Mouse (Mus musculus) embryonic facial prominence, embryonic 12.5 days (tissue): Measurements from ENCODE around the gene Srek1ip1. TPM values are rescaled to one million over a fixed set of nuclear protein-coding genes. Genes with fewer than 3 reads are reported as not detected.

Source experiments
- ATAC-seq: fragments of 200-750 bp; cut with Nextera tagmentation; 2 replicates; pipeline ENCODE4 v1.8.0; 2017; ENCODE audit not compliant: insufficient number of reproducible peaks, insufficient read depth, low FRiP score, low TSS enrichment
- H3K27ac ChIP-seq: fragments of 300-500 bp; sonication (generic); 2 replicates; pipeline ENCODE4 v1.5.1; 2016; ENCODE audit warnings: mild to moderate bottlenecking
- H3K27me3 ChIP-seq: fragments of 300-500 bp; sonication (generic); 2 replicates; pipeline ENCODE4 v1.6.1; 2016; ENCODE audit warnings: mild to moderate bottlenecking, moderate library complexity
- H3K36me3 ChIP-seq: fragments of 300-500 bp; sonication (generic); 2 replicates; pipeline ENCODE4 v1.6.1; 2016; ENCODE audit warnings: mild to moderate bottlenecking
- H3K4me1 ChIP-seq: fragments of 300-500 bp; sonication (generic); 2 replicates; pipeline ENCODE4 v1.6.1; 2016
- H3K4me2 ChIP-seq: fragments of 300-500 bp; sonication (generic); replicated peaks from 2 replicates; pipeline ENCODE4 v1.6.1; 2016; ENCODE audit warnings: mild to moderate bottlenecking, moderate library complexity
- H3K4me3 ChIP-seq: fragments of 300-500 bp; sonication (generic); 2 replicates; pipeline ENCODE4 v1.5.1; 2016; ENCODE audit warnings: mild to moderate bottlenecking
- H3K9ac ChIP-seq: fragments of 300-500 bp; sonication (generic); 2 replicates; pipeline ENCODE4 v1.6.1; 2016; ENCODE audit warnings: mild to moderate bottlenecking, moderate library complexity
- H3K9me3 ChIP-seq: fragments of 300-500 bp; sonication (generic); 2 replicates; pipeline ENCODE4 v1.6.1; 2016; ENCODE audit warnings: mild to moderate bottlenecking, moderate library complexity
- WGBS: fragments of 180-500 bp; shearing (Covaris S2); methylation state at CpG from one replicate; pipeline ENCODE4 v1.1.7; 2016; 5-methylcytosine and 5-hydroxymethylcytosine counted together
- polyA plus RNA-seq: library from polyadenylated mRNA; unstranded; fragments of >200 nt; fragmentation: Nextera tagmentation; extraction: Ambion mirVana; gene quantifications from 2 replicates; pipeline ENCODE4 v1.2.1, GENCODE M21; 2016

Gene Srek1ip1
- 24.5 and 26.6 TPM in 2 replicates for polyA plus RNA-seq

DNA sequence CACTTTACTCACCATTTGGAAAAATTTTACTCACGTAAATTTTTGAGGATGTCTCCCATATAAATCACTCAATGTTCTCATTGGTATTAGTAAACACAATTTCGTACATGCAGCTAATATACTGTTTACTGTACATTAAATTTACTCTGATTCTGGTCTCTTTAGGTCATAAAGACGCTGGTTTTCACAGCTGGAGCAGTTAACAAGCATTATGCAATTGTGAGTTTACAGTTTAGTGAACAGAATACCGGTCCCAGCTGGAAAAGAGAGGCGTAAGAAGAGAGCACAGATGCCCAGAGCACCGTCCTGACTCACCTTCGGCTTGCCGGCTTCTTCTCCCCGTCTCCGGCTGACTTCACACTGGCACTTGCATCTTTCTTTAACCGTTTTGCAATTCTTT is at the start of gene Srek1ip1:
Gene Srek1ip1 (plus strand): TSS at position 301 of the 400 bp plus-strand sequence.
- Histone ChIP-seq H3K27me3 (no peaks in the 10 kb centered on the region), H3K9ac (no peak within 1 kb of the TSS), H3K4me3 (no peak within 1 kb of the TSS), H3K4me1 (no peaks in the 10 kb centered on the region), H3K9me3 (no peaks in the 10 kb centered on the region), H3K27ac (no peak within 1 kb of the TSS), H3K4me2 (no peak within 1 kb of the TSS), H3K36me3 (peaks cover 3% of the 10 kb centered on the region; the same call in 1 of the 2 replicates)
- ATAC-seq: no peak
- WGBS: 87% methylated on average over 11 of the region's 11 CpGs

DNA sequence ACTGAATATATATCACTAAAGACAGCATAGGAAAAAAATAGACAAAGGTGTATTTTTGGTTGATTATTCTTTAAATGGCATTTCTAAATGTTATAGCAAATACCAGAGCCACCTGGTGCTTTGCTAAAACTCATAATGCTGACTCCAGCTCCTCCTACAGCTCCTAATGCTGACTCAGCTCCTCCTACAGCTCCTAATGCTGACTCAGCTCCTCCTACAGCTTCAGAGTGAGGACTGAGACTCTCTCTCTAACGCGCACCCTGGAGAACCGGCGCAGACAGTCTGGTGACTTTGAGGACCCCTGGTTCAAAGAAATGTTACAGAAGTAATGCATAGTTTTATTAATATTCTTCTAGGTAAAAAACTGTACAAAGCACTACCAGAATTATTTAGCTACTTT is 49.4 kb upstream of the Srek1ip1 start:
- Histone ChIP-seq H3K4me3 (no peak overlapping the region), H3K4me1 (no peaks in the 10 kb centered on the region), H3K4me2 (no peak overlapping the region), H3K27me3 (no peaks in the 10 kb centered on the region), H3K27ac (no peak overlapping the region), H3K36me3 (no peaks in the 10 kb centered on the region), H3K9ac (no peak overlapping the region), H3K9me3 (no peaks in the 10 kb centered on the region)
- ATAC-seq: no peak
- 88% methylated on average over 4 of the region's 4 CpGs for WGBS

- Histone ChIP-seq H3K4me3 (no peak overlapping the region), H3K27me3 (no peaks in the 10 kb centered on the region), H3K9ac (no peak overlapping the region), H3K36me3 (no peaks in the 10 kb centered on the region), H3K4me1 (no peaks in the 10 kb centered on the region), H3K4me2 (no peak overlapping the region), H3K9me3 (no peaks in the 10 kb centered on the region), H3K27ac (no peak overlapping the region)
- ATAC-seq: no peak
These were observed 45.3 kb upstream of the Srek1ip1 start for GRCm38 (mm10) chr13:104747032-104747431.

DNA sequence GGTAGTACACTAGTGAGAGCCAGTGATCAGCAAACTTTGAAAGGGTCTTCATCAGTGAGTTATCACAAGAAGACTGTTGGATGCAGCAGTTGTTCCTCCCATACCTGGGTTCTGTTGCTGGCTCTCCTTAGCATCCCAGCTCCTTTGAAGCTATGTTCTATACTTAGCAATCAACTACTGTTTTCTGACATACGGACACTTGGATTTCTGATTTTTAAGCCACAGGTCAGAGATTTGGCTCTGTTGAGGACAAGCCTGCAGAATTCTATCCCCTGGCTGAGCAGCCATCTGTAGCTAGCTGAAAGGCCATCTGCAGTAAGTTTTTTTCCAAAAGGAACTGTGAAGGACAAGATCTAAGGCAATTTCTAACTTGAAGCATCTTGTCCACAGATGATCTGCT is 32.9 kb upstream of the Srek1ip1 start:
- Histone ChIP-seq H3K4me2 (no peak overlapping the region), H3K27me3 (no peaks in the 10 kb centered on the region), H3K9me3 (no peaks in the 10 kb centered on the region), H3K27ac (no peak overlapping the region), H3K4me1 (no peaks in the 10 kb centered on the region), H3K4me3 (no peak overlapping the region), H3K36me3 (no peaks in the 10 kb centered on the region), H3K9ac (no peak overlapping the region)
- ATAC-seq: no peak
- WGBS: 95% methylated on average over 1 of the region's 1 CpGs

DNA sequence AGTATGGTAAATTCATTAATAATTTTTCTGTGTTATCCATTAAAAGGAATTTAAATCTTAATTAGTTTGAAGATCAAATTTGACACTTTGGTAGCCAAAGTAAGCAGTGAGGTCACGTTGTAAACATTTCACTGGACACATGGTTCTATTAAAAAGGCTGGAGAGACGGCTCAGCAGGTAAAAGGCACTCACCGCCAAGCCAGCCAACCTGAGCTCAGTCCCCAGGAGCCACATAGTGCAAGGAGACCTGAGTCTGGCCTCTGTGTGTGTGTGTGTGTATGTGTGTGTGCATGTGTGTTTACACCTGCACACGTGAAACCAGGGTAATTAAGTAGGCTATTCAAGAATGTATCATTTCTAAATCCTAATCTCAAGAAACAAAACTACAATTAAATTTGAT is 29.9 kb upstream of the Srek1ip1 start:
- no peak overlapping the region for H3K4me2 ChIP-seq
- H3K9me3 ChIP-seq: no peaks in the 10 kb centered on the region
- no peak overlapping the region for H3K27ac ChIP-seq
- no peak for ATAC-seq
- no peaks in the 10 kb centered on the region for H3K4me1 ChIP-seq
- no peak overlapping the region for H3K9ac ChIP-seq
- H3K4me3 ChIP-seq: no peak overlapping the region
- H3K36me3 ChIP-seq: no peaks in the 10 kb centered on the region
- no peaks in the 10 kb centered on the region for H3K27me3 ChIP-seq
- 89% methylated on average over 4 of the region's 4 CpGs for WGBS

- no peaks in the 10 kb centered on the region for H3K36me3 ChIP-seq
- H3K27me3 ChIP-seq: no peaks in the 10 kb centered on the region
- no peak overlapping the region for H3K4me3 ChIP-seq
- H3K4me1 ChIP-seq: no peaks in the 10 kb centered on the region
- ATAC-seq: no peak
- no peaks in the 10 kb centered on the region for H3K9me3 ChIP-seq
- H3K9ac ChIP-seq: no peak overlapping the region
- 79% methylated on average over 3 of the region's 3 CpGs for whole genome bisulfite sequencing
- no peak overlapping the region for H3K4me2 ChIP-seq
- no peak overlapping the region for H3K27ac ChIP-seq
These were observed 29.1 kb upstream of the Srek1ip1 start for GRCm38 (mm10) chr13:104763193-104763592.

- WGBS: 82% methylated on average over 1 of the region's 1 CpGs
- Histone ChIP-seq H3K27me3 (no peaks in the 10 kb centered on the region), H3K27ac (no peak overlapping the region), H3K9ac (no peak overlapping the region), H3K4me2 (no peak overlapping the region), H3K36me3 (peaks cover 9% of the 10 kb centered on the region), H3K4me3 (no peak overlapping the region), H3K9me3 (0 out of 2 replicates have a peak, but pooled peaks cover 2% of the 10 kb centered on the region), H3K4me1 (no peaks in the 10 kb centered on the region)
- ATAC-seq: no peak
These were observed 13.1 kb upstream of the Srek1ip1 start for GRCm38 (mm10) chr13:104779104-104779670.

- no peak overlapping the region for H3K27ac ChIP-seq
- H3K36me3 ChIP-seq: peaks cover 9% of the 10 kb centered on the region
- no peak for ATAC-seq
- no peak overlapping the region for H3K4me3 ChIP-seq
- no peaks in the 10 kb centered on the region for H3K4me1 ChIP-seq
- no peak overlapping the region for H3K4me2 ChIP-seq
- 0 out of 2 replicates have a peak, but pooled peaks cover 2% of the 10 kb centered on the region for H3K9me3 ChIP-seq
- no peaks in the 10 kb centered on the region for H3K27me3 ChIP-seq
- WGBS: 96% methylated on average over 4 of the region's 4 CpGs
- no peak overlapping the region for H3K9ac ChIP-seq
These were observed 5.0 kb upstream of the Srek1ip1 start for GRCm38 (mm10) chr13:104787260-104787659.

- no peak overlapping the region for H3K27ac ChIP-seq
- H3K36me3 ChIP-seq: no peaks in the 10 kb centered on the region; the same call in 1 of the 2 replicates
- WGBS: 17% methylated on average over 2 of the region's 2 CpGs
- no peak overlapping the region for H3K4me3 ChIP-seq
- H3K4me1 ChIP-seq: no peaks in the 10 kb centered on the region
- no peak overlapping the region for H3K4me2 ChIP-seq
- H3K27me3 ChIP-seq: no peaks in the 10 kb centered on the region
- no peak overlapping the region for H3K9ac ChIP-seq
- H3K9me3 ChIP-seq: no peaks in the 10 kb centered on the region
- ATAC-seq: no peak
These were observed 2.6 kb upstream of the Srek1ip1 start for GRCm38 (mm10) chr13:104789663-104790062.

- H3K9ac ChIP-seq: no peak overlapping the region
- no peak overlapping the region for H3K4me2 ChIP-seq
- no peak overlapping the region for H3K4me3 ChIP-seq
- H3K9me3 ChIP-seq: no peaks in the 10 kb centered on the region
- 83% methylated on average over 3 of the region's 3 CpGs for WGBS
- H3K27ac ChIP-seq: no peak overlapping the region
- no peaks in the 10 kb centered on the region for H3K4me1 ChIP-seq
- no peak for ATAC-seq
- H3K27me3 ChIP-seq: no peaks in the 10 kb centered on the region
- peaks cover 8% of the 10 kb centered on the region for H3K36me3 ChIP-seq
These were observed 2.1 kb downstream of the Srek1ip1 start for GRCm38 (mm10) chr13:104794421-104794820.

DNA sequence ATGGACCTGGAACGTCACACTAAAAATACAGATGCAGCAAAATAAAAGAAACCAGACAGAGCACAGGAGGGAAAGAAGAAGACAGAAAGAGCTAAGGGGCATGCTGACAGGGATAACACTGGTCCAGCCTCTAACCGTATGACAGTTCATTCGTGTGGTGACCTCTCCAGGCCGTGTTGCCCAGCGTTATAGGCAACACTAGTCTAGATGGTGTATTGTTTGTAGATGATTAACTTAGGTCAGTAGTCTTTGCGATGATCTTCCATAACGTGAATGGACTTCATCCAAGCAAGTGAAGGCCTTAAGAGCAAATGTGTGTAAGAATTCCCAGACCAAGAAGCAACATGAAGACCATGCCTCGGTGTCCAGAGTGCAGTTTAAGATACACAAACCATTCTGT is 6.8 kb downstream of the Srek1ip1 start:
- H3K9ac ChIP-seq: no peak overlapping the region
- ATAC-seq: no peak
- no peak overlapping the region for H3K4me2 ChIP-seq
- H3K36me3 ChIP-seq: peaks cover 11% of the 10 kb centered on the region
- no peak overlapping the region for H3K4me3 ChIP-seq
- H3K27ac ChIP-seq: no peak overlapping the region
- H3K9me3 ChIP-seq: no peaks in the 10 kb centered on the region
- no peaks in the 10 kb centered on the region for H3K4me1 ChIP-seq
- 94% methylated on average over 8 of the region's 8 CpGs for WGBS
- no peaks in the 10 kb centered on the region for H3K27me3 ChIP-seq

GRCm38 (mm10) chr13:104799566-104800182 is 7.4 kb downstream of the Srek1ip1 start:
- H3K4me3 ChIP-seq: no peak overlapping the region
- H3K36me3 ChIP-seq: peaks cover 11% of the 10 kb centered on the region
- H3K4me2 ChIP-seq: no peak overlapping the region
- H3K27me3 ChIP-seq: no peaks in the 10 kb centered on the region
- ATAC-seq: no peak; the same call in 1 of the 2 replicates
- H3K4me1 ChIP-seq: no peaks in the 10 kb centered on the region
- no peak overlapping the region for H3K27ac ChIP-seq
- 77% methylated on average over 7 of the region's 7 CpGs for WGBS
- no peak overlapping the region for H3K9ac ChIP-seq
- H3K9me3 ChIP-seq: no peaks in the 10 kb centered on the region
